Mouse (Mus musculus): ENCODE data around the gene Capg. TPM values are rescaled to one million over a fixed set of nuclear protein-coding genes. Genes with fewer than 3 reads are reported as not detected.

Gene Capg
- total and polyA plus RNA-seq, 2 experiments from 2014 or later: 7.6 to 8.9 TPM

DNA sequence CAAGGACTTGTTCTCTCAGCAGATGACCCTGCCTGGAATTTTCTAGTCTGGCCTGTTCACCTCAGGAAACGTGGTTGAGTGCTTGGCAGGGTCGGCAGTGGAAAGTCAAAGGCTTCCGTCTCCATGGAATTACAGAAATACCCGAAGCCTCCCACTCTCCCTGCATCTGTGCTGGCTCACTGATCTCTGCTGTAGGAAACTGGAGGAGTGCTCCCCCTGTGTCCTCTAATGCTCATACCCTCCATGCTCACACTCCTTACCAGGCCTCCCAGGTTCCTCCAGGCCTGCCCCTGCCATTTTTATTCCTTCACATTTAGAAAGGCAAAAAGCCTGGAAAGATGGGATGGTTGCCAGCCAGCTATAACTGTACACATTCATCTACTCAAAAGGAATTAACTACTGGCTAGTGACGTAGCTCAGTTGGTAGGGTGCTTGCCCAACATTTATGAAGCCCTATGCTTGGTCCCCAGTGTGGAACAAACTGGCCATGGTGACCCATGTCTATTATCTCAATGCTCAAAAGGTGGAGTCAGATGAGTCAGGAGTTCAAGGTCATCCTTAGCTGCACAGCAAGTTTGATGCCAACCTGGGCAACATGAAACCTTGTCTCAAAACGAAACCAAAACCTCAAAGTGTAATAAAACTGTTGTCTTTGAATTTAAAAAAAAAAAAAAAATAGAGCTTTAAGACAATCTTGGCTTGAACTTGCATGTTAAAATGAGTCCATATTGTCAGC lies 33.3 kb upstream of the Capg start:
- Histone ChIP-seq H3K4me1 (ENCODE audit: insufficient read depth) (peaks cover 21% of the 10 kb centered on the region), H3K9ac (no peak overlapping the region), H3K9me3 (ENCODE audit: low read length) (no peaks in the 10 kb centered on the region), H3K27ac (ENCODE audit: low read depth, low read length) (no peak overlapping the region), H3K27me3 (ENCODE audit: insufficient read depth, low read length) (no peaks in the 10 kb centered on the region), H3K4me3 (ENCODE audit: low read depth, low read length) (no peak overlapping the region), H3K4me2 (ENCODE audit: low read depth) (no peak overlapping the region), H3K36me3 (ENCODE audit: insufficient read depth) (no peaks in the 10 kb centered on the region)
- DNase-seq: peak; percentile 41
- 61% methylated on average over 6 of the region's 6 CpGs for WGBS
- TF ChIP-seq CTCF (IDR thresholded peaks at IDR 0.05; ENCODE audit: low read depth): no peak; the same call in 1 of the 2 replicates
- ATAC-seq: no peak

DNA sequence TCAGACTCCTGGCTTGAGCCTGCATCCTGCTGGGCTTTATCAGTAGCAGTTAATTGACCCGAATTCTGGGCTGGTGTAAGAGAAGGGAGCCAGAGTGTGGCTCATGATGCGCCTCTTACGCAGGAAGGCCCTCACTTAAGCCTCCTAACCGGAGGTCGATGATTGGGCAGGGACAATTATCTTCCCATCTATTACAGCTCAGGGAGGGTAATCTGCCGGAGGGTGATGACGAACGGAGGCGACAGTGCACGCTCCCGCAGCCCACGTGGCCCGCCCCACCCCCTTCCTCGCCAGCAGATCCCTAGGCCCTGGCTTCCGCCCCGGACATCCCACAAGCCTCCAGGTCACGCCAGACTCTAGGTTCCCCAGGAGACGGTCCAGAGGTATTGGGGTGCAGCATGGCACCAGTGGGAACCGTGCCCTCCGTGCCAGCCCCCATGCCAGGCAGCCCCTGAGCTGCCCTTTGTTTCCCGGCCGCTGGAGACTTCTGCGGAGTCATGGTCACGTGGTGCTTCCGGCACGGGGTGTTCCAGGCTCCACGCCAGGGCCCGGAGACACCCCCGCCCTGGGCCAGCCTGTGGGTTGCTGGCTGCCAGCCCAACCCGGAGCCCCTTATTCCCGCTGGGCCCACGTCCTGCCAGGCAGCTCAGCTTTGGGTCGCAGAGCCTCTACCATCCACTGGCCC lies 31.7 kb upstream of the Capg start:
- no peaks in the 10 kb centered on the region for H3K36me3 ChIP-seq (ENCODE audit: insufficient read depth)
- H3K27ac ChIP-seq (ENCODE audit: low read depth, low read length): peak overlapping the region; percentile 88
- H3K9me3 ChIP-seq (ENCODE audit: low read length): no peaks in the 10 kb centered on the region
- peak overlapping the region; percentile 49 for H3K9ac ChIP-seq
- peak overlapping the region; percentile 21 for H3K4me3 ChIP-seq (ENCODE audit: low read depth, low read length)
- DNase-seq: peak; percentile 92
- H3K4me1 ChIP-seq (ENCODE audit: insufficient read depth): peaks cover 21% of the 10 kb centered on the region
- 2% methylated on average over 33 of the region's 33 CpGs for WGBS
- H3K27me3 ChIP-seq (ENCODE audit: insufficient read depth, low read length): no peaks in the 10 kb centered on the region
- H3K4me2 ChIP-seq (ENCODE audit: low read depth): peak overlapping the region; percentile 46
- no peak for TF ChIP-seq CTCF (IDR thresholded peaks at IDR 0.05; ENCODE audit: low read depth)
- peak; percentile 92 for ATAC-seq

DNA sequence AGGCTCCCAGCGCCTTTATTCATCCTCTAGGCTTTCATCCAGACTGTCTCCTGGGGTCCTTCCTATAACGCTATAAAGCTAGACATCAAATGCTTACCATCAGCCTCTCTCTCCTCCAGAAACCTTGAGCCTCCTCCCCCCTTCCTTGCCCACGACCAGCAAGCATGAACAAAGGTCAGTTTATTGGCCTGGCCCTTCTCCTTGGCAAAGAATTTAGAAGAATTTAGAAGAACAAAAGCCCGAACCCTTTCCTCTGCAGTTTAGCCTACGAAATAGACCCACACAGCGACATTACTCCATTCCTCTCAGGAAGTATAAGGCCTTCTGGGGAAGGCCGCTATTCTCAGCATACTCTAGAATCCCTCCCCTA lies 31.1 kb upstream of the Capg start:
- Histone ChIP-seq H3K27me3 (ENCODE audit: insufficient read depth, low read length) (no peaks in the 10 kb centered on the region), H3K27ac (ENCODE audit: low read depth, low read length) (peak overlapping the region; percentile 88), H3K4me1 (ENCODE audit: insufficient read depth) (peaks cover 21% of the 10 kb centered on the region), H3K9ac (peak overlapping the region; percentile 49), H3K4me3 (ENCODE audit: low read depth, low read length) (peak overlapping the region; percentile 21; the same call in 1 of the 2 replicates), H3K4me2 (ENCODE audit: low read depth) (peak overlapping the region; percentile 46), H3K36me3 (ENCODE audit: insufficient read depth) (no peaks in the 10 kb centered on the region), H3K9me3 (ENCODE audit: low read length) (no peaks in the 10 kb centered on the region)
- no peak for TF ChIP-seq CTCF (IDR thresholded peaks at IDR 0.05; ENCODE audit: low read depth)
- no peak for DNase-seq
- 16% methylated on average over 7 of the region's 7 CpGs for WGBS
- no peak; the same call in 1 of the 2 replicates for ATAC-seq

DNA sequence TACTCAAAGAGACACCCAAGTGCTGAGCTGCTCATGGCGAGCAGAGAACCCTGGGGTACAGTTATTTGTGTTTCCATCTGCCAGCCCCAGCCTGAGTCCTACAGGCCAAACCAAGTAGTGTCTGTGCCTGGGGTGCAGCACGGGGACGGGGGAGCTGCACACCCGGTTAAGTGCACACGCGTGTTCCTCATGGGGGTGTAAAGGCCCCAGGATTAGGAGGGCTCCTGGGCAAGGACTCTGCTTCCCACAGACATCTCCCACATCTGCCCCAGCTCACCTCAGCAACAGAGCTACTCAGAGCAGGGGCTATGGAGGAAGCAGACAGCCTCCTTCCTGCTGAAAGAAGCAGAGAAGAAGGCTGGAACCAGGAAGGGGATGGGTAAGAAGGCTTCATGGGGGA lies 28.5 kb upstream of the Capg start:
- Histone ChIP-seq H3K9ac (no peak overlapping the region), H3K4me3 (ENCODE audit: low read depth, low read length) (no peak overlapping the region), H3K36me3 (ENCODE audit: insufficient read depth) (no peaks in the 10 kb centered on the region), H3K27me3 (ENCODE audit: insufficient read depth, low read length) (no peaks in the 10 kb centered on the region), H3K4me2 (ENCODE audit: low read depth) (no peak overlapping the region), H3K9me3 (ENCODE audit: low read length) (no peaks in the 10 kb centered on the region), H3K4me1 (ENCODE audit: insufficient read depth) (peaks cover 38% of the 10 kb centered on the region), H3K27ac (ENCODE audit: low read depth, low read length) (no peak overlapping the region)
- DNase-seq: no peak
- ATAC-seq: no peak
- no peak for TF ChIP-seq CTCF (IDR thresholded peaks at IDR 0.05; ENCODE audit: low read depth)
- WGBS: 94% methylated on average over 6 of the region's 6 CpGs

DNA sequence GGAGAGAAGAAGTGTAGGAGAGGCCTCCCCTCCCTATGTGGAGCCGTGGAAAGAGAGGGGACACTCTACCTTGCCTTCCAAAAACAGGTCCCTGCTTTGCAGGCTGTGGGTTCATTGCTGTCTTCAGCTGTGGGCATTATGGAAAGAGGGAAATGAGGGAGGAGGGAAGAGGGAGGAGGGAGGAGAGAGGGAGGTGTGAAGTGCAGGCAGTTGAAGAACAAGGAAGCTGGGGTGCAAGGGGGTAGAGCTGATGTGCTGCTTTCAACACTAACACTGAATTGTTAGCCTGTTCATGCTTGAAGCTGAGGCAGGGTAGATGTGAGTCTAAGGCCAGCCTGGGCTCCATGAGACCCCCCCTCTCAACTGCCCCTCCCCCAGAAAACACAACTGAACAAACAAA lies 25.3 kb upstream of the Capg start:
- Histone ChIP-seq H3K27ac (ENCODE audit: low read depth, low read length) (peak overlapping the region; percentile 94), H3K36me3 (ENCODE audit: insufficient read depth) (no peaks in the 10 kb centered on the region), H3K4me2 (ENCODE audit: low read depth) (no peak overlapping the region), H3K27me3 (ENCODE audit: insufficient read depth, low read length) (no peaks in the 10 kb centered on the region), H3K9me3 (ENCODE audit: low read length) (no peaks in the 10 kb centered on the region), H3K9ac (no peak overlapping the region; the same call in 1 of the 2 replicates), H3K4me1 (ENCODE audit: insufficient read depth) (peaks cover 21% of the 10 kb centered on the region), H3K4me3 (ENCODE audit: low read depth, low read length) (no peak overlapping the region)
- no peak for ATAC-seq
- WGBS: 87% methylated on average over 1 of the region's 1 CpGs
- TF ChIP-seq CTCF (IDR thresholded peaks at IDR 0.05; ENCODE audit: low read depth): no peak
- no peak for DNase-seq

DNA sequence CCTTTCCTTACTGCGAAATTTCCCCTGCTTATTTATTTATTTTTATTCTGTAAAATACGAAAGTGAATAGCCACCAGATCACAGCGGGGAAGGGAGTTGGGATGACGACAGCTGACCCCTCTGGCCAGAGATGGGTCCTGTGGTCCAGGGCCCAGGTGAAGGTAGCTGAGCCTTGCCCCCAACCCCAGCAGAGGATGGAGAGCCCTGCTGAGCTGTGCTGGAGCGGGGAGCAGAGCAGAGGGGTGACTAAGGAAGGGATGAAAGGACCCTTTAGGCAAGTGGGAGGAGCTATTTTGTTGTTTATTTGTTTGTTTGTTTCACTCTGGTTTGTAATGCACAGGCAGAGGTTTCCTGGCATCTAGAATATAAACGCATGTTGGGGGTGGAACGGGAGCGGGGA lies 24.9 kb upstream of the Capg start:
- ATAC-seq (no peak; the same call in 1 of the 2 replicates), DNase-seq (peak; percentile 21)
- 21% methylated on average over 8 of the region's 8 CpGs for WGBS
- peak overlapping the region; percentile 33 for H3K9ac ChIP-seq
- peaks cover 21% of the 10 kb centered on the region for H3K4me1 ChIP-seq (ENCODE audit: insufficient read depth)
- TF ChIP-seq CTCF (IDR thresholded peaks at IDR 0.05; ENCODE audit: low read depth): 0 out of 2 replicates have a peak, but pooled peaks have one; percentile 19
- H3K27ac ChIP-seq (ENCODE audit: low read depth, low read length): peak overlapping the region; percentile 94
- no peaks in the 10 kb centered on the region for H3K27me3 ChIP-seq (ENCODE audit: insufficient read depth, low read length)
- H3K36me3 ChIP-seq (ENCODE audit: insufficient read depth): no peaks in the 10 kb centered on the region
- peak overlapping the region; percentile 32 for H3K4me2 ChIP-seq (ENCODE audit: low read depth)
- no peak overlapping the region for H3K4me3 ChIP-seq (ENCODE audit: low read depth, low read length)
- no peaks in the 10 kb centered on the region for H3K9me3 ChIP-seq (ENCODE audit: low read length)
